Mouse (Mus musculus) cerebellum, adult 2 months (tissue): ENCODE data around the gene Nrp1. TPM values are rescaled to one million over a fixed set of nuclear protein-coding genes. Genes with fewer than 3 reads are reported as not detected.

Source experiments
- DNase-seq, 2 experiments: peaks; one replicate each; pipeline ENCODE4 v3.0.0; 2021
- H3K27ac ChIP-seq: fragments of 200-500 bp; 2 replicates; pipeline ENCODE4 v1.5.1; 2012; ENCODE audit warnings: low read length, control low read depth, inconsistent platforms; ENCODE audit not compliant: insufficient read depth
- H3K27me3 ChIP-seq: fragments of 200-500 bp; 2 replicates; pipeline ENCODE4 v1.6.1; 2012; ENCODE audit warnings: inconsistent platforms, mild to moderate bottlenecking, low read length, moderate library complexity; ENCODE audit not compliant: control insufficient read depth, insufficient read depth
- H3K4me1 ChIP-seq: fragments of 200-500 bp; 2 replicates; pipeline ENCODE4 v1.6.1; 2011; ENCODE audit warnings: low read length; ENCODE audit not compliant: control insufficient read depth, insufficient read depth
- H3K4me3 ChIP-seq: fragments of 200-500 bp; replicated peaks from 2 replicates; pipeline ENCODE3; 2011; ENCODE audit warnings: mild to moderate bottlenecking, low read depth, low read length, control low read depth; ENCODE audit not compliant: insufficient read depth
- CTCF ChIP-seq: fragments of 200-500 bp; IDR thresholded peaks from 2 replicates; pipeline ENCODE4 v1.5.1; 2011; ENCODE audit warnings: low read depth, mild to moderate bottlenecking, control low read depth, low read length, moderate library complexity, borderline replicate concordance; ENCODE audit not compliant: insufficient read depth
- POLR2A ChIP-seq: fragments of 200-500 bp; IDR thresholded peaks from 2 replicates; pipeline ENCODE4 v1.6.1; 2011; ENCODE audit warnings: low read length, control low read depth, borderline replicate concordance; ENCODE audit not compliant: insufficient read depth
- WGBS: fragments of 180-500 bp; shearing (Covaris S2); methylation state at CpG from one replicate; pipeline ENCODE4 v1.1.7; 2018; 5-methylcytosine and 5-hydroxymethylcytosine counted together
- polyA plus RNA-seq: library from polyadenylated mRNA; depleted of rRNA; stranded (reverse); fragments of >200 nt; gene quantifications from 2 replicates; pipeline ENCODE4 v1.2.3, GENCODE M21; 2012; rRNA removed

Nrp1 gene
- polyA plus RNA-seq, result 7.2 and 7.8 TPM in 2 replicates

DNA sequence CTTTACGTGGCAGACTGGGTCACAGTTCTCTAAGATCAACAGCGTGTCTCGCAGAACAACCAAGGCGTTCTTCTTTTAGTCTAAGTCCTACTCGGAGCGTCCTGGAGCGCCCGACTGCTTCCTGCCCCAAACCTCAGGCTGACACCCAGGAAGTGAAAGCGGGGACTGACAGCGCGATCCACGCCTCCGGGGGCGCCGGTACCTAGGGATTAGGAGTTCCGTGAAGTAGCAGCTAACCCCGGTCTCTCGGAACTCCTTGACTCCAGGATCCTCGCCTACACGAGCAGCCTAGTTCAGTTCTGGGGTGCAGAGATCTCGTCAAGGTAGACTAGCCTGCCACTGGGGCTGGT lies at the start of gene Nrp1:
Nrp1 (plus strand) TSS at position 199 of the 350 bp plus-strand sequence.
- H3K27ac ChIP-seq, result no peak within 1 kb of the TSS
- WGBS, result under 1% methylated on average over 21 of the region's 21 CpGs
- H3K4me1 ChIP-seq, result peaks cover 3% of the 10 kb centered on the region; the same call in 1 of the 2 replicates
- TF ChIP-seq CTCF (no peak), POLR2A (no peak)
- DNase-seq, result peak in 1 of 2 experiments; percentile 9
- peak within 1 kb of the TSS; percentile 44 for H3K4me3 ChIP-seq
- no peaks in the 10 kb centered on the region for H3K27me3 ChIP-seq

- Histone ChIP-seq H3K4me3 (no peak overlapping the region), H3K27me3 (no peaks in the 10 kb centered on the region), H3K27ac (no peak overlapping the region), H3K4me1 (no peaks in the 10 kb centered on the region)
- WGBS, result 96% methylated on average over 2 of the region's 2 CpGs
- no peak for DNase-seq
- TF ChIP-seq CTCF, result no peak
- no peak for TF ChIP-seq POLR2A
These were observed 37.6 kb upstream of the Nrp1 start for GRCm38 (mm10) chr8:128320797-128321196.

DNA sequence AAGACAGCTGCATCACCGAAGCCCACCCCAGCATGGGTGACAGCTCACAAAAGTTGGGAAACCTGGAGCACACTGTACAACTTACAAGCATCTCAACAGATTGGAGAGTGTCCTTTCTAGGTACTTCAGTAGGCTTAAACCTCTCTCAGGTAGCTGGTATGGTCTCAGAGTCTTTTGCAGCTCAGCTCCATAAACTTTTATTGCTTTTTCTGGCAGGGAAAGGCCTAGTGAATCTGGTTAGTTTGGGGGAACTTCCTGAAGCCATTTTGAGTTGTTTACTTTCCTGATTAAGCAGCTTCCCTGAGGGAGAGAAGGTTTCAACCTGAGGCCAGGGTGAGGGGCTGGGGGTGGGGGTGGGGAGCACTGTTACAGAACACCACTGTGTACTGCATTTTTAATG lies 31.1 kb upstream of the Nrp1 start:
- WGBS, result 97% methylated on average over 1 of the region's 1 CpGs
- no peaks in the 10 kb centered on the region for H3K27me3 ChIP-seq
- H3K27ac ChIP-seq, result no peak overlapping the region
- no peak overlapping the region for H3K4me3 ChIP-seq
- no peaks in the 10 kb centered on the region for H3K4me1 ChIP-seq
- DNase-seq, result no peak
- TF ChIP-seq CTCF, result no peak
- no peak for TF ChIP-seq POLR2A

- Histone ChIP-seq H3K27ac (no peak overlapping the region), H3K27me3 (no peaks in the 10 kb centered on the region), H3K4me3 (no peak overlapping the region), H3K4me1 (no peaks in the 10 kb centered on the region)
- WGBS, result 31% methylated on average over 2 of the region's 2 CpGs
- no peak for DNase-seq
- TF ChIP-seq CTCF, result no peak
- TF ChIP-seq POLR2A, result no peak
These were observed 30.5 kb upstream of the Nrp1 start for GRCm38 (mm10) chr8:128327922-128328321.

GRCm38 (mm10) chr8:128329502-128329901 lies 28.9 kb upstream of the Nrp1 start:
- H3K4me3 ChIP-seq, result no peak overlapping the region
- TF ChIP-seq CTCF, result no peak
- TF ChIP-seq POLR2A, result no peak
- no peak overlapping the region for H3K27ac ChIP-seq
- DNase-seq, result no peak
- H3K4me1 ChIP-seq, result no peaks in the 10 kb centered on the region
- WGBS, result 95% methylated on average over 3 of the region's 3 CpGs
- no peaks in the 10 kb centered on the region for H3K27me3 ChIP-seq

- WGBS, result 82% methylated on average over 3 of the region's 3 CpGs
- Histone ChIP-seq H3K4me3 (no peak overlapping the region), H3K27ac (no peak overlapping the region), H3K27me3 (no peaks in the 10 kb centered on the region), H3K4me1 (no peaks in the 10 kb centered on the region)
- no peak for TF ChIP-seq POLR2A
- no peak for TF ChIP-seq CTCF
- no peak for DNase-seq
These were observed 22.4 kb upstream of the Nrp1 start for GRCm38 (mm10) chr8:128335976-128336375.

DNA sequence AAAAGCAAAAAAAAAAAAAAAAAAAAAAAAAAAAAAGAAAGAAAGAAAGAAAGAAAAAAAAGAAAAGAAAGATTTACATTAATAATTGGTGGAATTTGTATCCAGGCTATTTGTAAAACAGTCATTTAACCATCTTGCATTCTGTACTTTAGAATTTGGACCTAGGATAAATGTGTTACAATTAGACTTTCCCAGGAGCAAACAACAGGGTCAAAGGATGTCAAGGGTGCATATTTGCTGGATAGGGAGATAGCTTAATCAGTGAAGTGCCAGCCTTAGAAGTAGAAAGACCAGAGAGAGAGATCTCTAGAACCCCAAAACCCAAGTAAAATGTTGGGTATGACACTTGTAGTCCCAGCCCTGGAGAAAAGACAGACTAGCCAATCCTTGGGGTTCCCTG lies 19.5 kb upstream of the Nrp1 start:
- TF ChIP-seq CTCF (no peak), POLR2A (no peak)
- no peak overlapping the region for H3K4me3 ChIP-seq
- no peaks in the 10 kb centered on the region for H3K4me1 ChIP-seq
- no peaks in the 10 kb centered on the region for H3K27me3 ChIP-seq
- no peak for DNase-seq
- H3K27ac ChIP-seq, result no peak overlapping the region

- Histone ChIP-seq H3K27me3 (no peaks in the 10 kb centered on the region), H3K27ac (no peak overlapping the region), H3K4me1 (no peaks in the 10 kb centered on the region), H3K4me3 (no peak overlapping the region)
- DNase-seq, result no peak
- WGBS, result 80% methylated on average over 3 of the region's 3 CpGs
- TF ChIP-seq POLR2A (no peak), CTCF (no peak)
These were observed 18.9 kb upstream of the Nrp1 start for GRCm38 (mm10) chr8:128339521-128339920.

- Histone ChIP-seq H3K27ac (no peak overlapping the region), H3K27me3 (no peaks in the 10 kb centered on the region), H3K4me1 (no peaks in the 10 kb centered on the region), H3K4me3 (no peak overlapping the region)
- peak in 1 of 2 experiments; percentile 65 for DNase-seq
- no peak for TF ChIP-seq POLR2A
- TF ChIP-seq CTCF, result no peak
These were observed 8.0 kb upstream of the Nrp1 start for GRCm38 (mm10) chr8:128350405-128350804.
